Mouse (Mus musculus) frontal cortex, postnatal 14 days (tissue): Measurements from ENCODE around the gene Junb.

Experiments used
- DNase-seq, 2 experiments: peaks; one replicate each; pipeline ENCODE4 v3.0.0; 2022; ENCODE audit warnings: low spot score in 2 of 2

The Junb gene

DNA sequence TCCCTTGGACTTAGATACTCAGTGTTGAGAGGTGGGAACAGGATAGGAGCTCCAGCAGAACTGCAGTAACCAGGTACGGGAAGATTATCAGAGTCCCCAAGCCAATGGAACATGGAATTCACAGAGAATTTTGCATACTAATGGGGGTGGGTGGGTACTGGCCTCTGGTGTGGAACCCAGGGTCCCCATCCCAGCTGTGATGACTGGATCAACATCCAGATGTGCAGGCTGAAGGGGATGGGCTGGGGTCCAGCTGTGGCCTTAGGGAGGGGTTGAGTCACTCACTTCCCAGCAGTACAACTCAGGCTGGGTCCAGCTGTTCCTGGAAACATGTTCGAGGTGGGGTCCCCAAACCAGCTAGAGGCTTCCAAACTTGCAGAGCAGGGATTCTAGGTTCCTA lies 9.4 kb upstream of the Junb start:
- DNase-seq = no peak

DNA sequence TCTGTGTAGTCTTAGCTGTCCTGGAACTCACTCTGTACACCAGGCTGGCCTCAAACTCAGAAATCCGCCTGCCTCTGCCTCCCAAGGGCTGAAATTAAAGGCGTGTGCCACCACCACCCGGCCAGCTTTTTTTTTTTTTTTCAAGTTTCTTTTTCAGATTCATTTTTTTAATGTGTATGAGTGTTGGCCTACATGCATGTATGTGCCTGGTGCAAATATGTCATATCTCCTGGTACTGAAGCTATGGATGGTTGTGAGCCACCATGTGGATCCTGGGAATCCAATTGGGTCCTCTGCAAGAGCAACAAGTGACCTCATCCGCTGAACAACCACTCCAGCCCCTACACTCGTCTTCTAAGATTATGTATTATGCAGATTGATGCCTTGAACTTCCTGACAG lies 8.9 kb upstream of the Junb start:
- DNase-seq = no peak

DNA sequence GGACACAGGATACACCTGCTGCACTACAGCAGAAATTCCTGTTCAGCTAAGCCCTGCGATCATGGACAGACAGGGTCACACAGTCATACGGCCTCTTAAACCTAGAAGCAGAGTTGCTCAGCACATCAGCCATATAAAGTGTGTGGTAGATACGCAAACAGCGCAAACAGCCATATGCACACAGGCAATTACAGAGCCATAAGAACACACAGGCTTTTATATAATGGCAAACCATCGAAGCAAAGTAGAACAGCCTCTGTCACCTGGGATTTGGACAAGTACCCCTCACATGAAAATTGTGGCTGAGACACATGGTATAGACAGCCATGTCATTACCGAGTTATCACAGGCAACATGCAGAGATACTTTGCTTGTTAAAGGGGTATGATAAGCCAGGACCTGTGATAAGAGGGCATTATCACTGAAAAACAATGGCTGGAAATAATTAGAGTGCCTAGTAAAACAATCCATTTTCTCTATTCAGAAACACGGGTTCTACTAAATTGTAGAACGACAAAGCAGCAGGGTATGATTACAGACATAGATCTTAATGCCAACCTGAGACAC lies 7.9 kb upstream of the Junb start:
- DNase-seq = no peak

GRCm38 (mm10) chr8:84985684-84986378 lies 7.3 kb upstream of the Junb start:
- peak; percentile 90 to 92 for DNase-seq

GRCm38 (mm10) chr8:84985049-84985683 lies 6.6 kb upstream of the Junb start:
- DNase-seq = no peak

DNA sequence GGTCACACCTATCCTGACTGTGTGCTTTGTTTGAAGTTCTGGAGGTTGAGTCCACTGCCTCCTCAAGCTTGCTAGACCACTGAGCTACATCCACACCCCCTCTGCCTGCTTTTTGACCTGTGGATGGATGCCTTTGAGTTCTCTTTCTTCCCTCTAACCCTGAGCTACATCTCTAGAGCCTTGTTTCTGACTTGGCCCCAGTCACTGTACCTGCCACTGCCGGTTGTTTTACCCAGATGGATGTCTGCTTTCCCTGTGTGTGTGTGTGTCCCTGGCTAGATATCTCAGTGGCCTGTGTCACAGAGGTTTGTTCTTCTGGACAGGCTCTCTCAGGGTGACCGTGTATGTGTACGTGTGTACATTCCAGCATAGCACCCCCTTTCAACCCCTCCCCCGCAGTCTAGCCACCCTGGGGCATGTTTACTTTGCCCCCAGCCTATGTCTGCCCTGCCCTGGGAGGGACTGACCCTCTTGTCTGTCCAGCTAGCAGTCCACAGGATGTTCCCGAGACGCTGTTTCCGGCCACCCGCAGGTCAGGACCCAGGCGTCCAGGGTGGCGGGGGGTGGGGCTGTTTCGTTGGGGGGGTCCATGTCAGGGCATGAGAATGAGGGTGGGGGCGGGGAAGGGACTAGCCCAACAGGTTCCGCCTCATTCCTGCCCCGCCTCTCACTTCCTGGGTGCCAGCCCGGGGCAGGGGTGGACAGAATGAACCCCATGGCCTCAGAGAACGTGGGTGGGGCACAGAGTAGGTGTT lies 6.0 kb upstream of the Junb start:
- no peak for DNase-seq

GRCm38 (mm10) chr8:84982499-84983011 lies 4.0 kb upstream of the Junb start:
- DNase-seq = no peak

GRCm38 (mm10) chr8:84981644-84982498 lies 3.4 kb upstream of the Junb start:
- DNase-seq = no peak

- DNase-seq = peak in 1 of 2 experiments; percentile 49
Measured at GRCm38 (mm10) chr8:84980622-84981358, 2.3 kb upstream of the Junb start.

DNA sequence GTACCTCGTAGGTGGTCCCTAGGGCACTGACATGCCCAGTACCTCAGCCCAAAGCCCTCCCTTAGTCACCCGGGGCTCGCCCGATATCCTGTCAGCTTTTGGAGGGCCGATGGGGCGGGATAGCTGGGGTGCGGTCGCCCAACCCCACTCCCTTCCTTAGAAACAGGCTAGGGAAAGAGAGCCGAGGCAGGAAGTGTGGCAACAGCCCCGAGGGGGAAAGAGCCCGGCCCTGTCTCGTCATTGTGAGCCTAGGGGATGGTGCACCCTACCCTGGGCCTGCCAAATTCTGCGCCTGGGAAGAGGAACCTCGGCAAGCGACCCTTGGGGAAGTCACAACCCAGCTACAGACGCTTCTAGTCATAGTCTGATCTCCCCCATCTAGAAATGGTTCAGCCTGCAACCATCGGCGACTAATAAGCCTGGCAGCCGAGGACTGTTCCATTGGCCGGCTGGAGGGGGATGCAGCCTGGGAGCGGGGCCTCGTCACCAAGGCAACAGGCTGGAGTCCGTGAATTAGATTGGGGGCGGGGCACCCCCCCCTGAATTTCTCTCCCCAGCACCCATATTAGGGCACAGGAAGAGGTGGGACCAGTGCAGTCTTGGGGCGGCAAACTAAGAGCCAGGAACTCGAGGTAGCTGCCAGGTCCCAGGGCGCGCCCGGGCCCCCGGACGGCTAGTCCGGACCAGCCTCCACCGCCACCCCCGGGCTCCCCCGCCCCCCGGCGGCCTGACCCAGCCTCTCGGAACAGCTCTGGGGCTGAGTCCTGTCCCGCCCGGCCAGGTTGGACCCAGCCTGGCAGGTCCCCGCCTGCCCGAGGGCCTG lies 1.3 kb upstream of the Junb start:
- peak; percentile 82 to 91 for DNase-seq

- peak; percentile 60 to 61 for DNase-seq
Measured at GRCm38 (mm10) chr8:84977435-84978247, 877 bp downstream of the Junb start.

GRCm38 (mm10) chr8:84976763-84977434 lies 1.6 kb downstream of the Junb start:
- DNase-seq = no peak

DNA sequence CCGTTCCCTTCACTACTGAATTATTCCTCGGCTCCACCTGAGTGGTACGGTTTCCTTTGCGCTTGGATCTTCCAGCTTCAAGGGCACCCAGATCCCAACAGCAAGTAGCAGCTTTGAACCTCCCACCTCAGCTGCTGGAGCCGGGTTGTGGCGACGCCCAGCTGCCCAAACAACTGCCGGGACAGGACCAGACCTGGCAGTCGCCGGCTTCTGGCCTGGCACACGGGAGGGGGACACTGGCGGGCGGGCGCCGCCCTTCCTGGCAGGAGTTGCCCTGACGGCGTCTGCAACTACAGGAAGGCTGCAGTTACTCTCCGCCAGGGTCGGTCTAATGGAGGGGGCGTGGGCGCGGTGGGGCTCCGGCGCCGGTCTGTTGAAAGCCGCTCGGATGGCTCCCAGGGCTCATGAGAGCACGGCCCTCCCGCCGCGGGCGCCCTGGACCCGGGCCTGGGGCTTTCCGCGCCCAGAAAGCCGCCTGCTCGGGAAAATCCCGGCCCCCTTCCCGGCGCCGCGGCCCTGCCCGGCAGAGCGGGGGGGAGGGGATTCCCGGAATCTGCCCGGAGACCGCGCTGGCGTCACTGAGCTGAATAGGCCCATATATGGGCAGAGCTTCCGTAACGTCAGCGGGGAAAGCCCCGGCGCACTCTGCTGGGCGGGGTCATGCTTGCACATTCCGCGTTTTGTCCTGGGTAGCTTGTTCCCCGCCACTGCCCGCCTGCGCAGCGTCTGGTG lies 2.3 kb downstream of the Junb start:
- peak; percentile 90 to 95 for DNase-seq

GRCm38 (mm10) chr8:84975434-84975833 lies 3.1 kb downstream of the Junb start:
- peak; percentile 54 to 64 for DNase-seq

- no peak for DNase-seq
Measured at GRCm38 (mm10) chr8:84974543-84975142, 3.9 kb downstream of the Junb start.

- DNase-seq = peak in 1 of 2 experiments; percentile 34
Measured at GRCm38 (mm10) chr8:84973803-84974542, 4.5 kb downstream of the Junb start.
